Mouse (Mus musculus) midbrain, embryonic 10.5 days (tissue): ENCODE results near the gene Dlgap1. TPM values are rescaled to one million over a fixed set of nuclear protein-coding genes. Genes with fewer than 3 reads are reported as not detected.

Experiments
- DNase-seq: peaks from one replicate; pipeline ENCODE4 v3.0.0-alpha.2; 2017; ENCODE audit warnings: low spot score
- H3K27ac ChIP-seq: fragments of 300-500 bp; sonication (generic); replicated peaks from 2 replicates; pipeline ENCODE4 v1.5.1; 2016; ENCODE audit warnings: mild to moderate bottlenecking
- H3K27me3 ChIP-seq: fragments of 300-500 bp; sonication (generic); 2 replicates; pipeline ENCODE4 v1.6.1; 2016; ENCODE audit warnings: low read depth, mild to moderate bottlenecking; ENCODE audit not compliant: poor library complexity, severe bottlenecking
- H3K36me3 ChIP-seq: fragments of 300-500 bp; sonication (generic); 2 replicates; pipeline ENCODE4 v1.6.1; 2016; ENCODE audit warnings: mild to moderate bottlenecking, moderate library complexity
- H3K4me1 ChIP-seq: fragments of 300-500 bp; sonication (generic); 2 replicates; pipeline ENCODE4 v1.6.1; 2016
- H3K4me3 ChIP-seq: fragments of 300-500 bp; sonication (generic); 2 replicates; pipeline ENCODE4 v1.5.1; 2016; ENCODE audit warnings: mild to moderate bottlenecking, moderate library complexity
- H3K9me3 ChIP-seq: fragments of 300-500 bp; sonication (generic); replicated peaks from 2 replicates; pipeline ENCODE4 v1.6.1; 2016; ENCODE audit warnings: mild to moderate bottlenecking
- WGBS: fragments of 180-500 bp; shearing (Covaris S2); methylation state at CpG from one replicate; pipeline ENCODE4 v1.1.7; 2016; 5-methylcytosine and 5-hydroxymethylcytosine counted together
- polyA plus RNA-seq: library from polyadenylated mRNA; unstranded; fragments of >200 nt; fragmentation: Nextera tagmentation; extraction: Ambion mirVana; gene quantifications from 2 replicates; pipeline ENCODE4 v1.2.1, GENCODE M21; 2016

The Dlgap1 gene
- polyA plus RNA-seq, 1 experiment from 2014 or later, result 1.0 TPM

DNA sequence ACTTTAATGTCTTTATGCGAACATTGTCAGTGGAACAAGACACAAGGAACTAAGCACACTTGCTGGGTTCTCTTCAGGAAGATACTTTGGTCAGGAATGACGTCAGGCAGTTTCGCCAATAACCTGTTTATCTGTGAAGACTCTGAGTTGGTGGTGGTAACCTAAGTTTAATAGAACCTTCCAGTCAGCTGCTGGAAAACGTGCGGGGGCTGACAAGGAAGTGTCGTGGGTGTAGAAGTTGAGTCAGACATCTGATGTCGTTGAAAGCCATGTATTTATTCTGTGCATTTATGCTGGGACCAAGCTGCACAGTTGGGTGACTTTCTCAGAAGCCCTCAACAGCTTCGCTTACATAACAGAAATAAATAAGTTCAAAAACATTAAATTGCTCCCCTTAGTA lies 477.6 kb downstream of the Dlgap1 start:
- WGBS, result 87% methylated on average over 8 of the region's 8 CpGs
- Histone ChIP-seq H3K27ac (no peak overlapping the region), H3K9me3 (no peaks in the 10 kb centered on the region), H3K27me3 (no peaks in the 10 kb centered on the region), H3K4me3 (no peak overlapping the region), H3K4me1 (no peaks in the 10 kb centered on the region), H3K36me3 (no peaks in the 10 kb centered on the region)
- no peak for DNase-seq

DNA sequence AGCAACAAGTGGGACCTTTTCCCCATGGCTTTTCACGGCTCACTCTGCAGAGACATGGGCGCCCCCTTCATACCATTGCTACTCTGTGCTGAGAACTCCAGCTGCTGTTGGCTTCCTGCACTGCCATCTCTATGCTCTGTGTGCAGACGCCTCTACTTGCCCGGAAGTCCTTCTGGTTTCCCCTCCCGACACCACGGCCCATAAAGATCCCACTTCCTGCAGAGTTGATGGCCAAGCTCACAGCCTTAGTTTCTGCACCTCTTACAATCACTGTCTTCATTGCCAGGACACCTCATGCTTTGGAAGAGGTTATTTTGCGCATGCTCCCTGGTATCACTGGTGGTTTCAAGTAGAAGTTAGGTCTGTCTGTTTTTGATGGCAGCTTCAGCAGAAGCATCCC lies 486.2 kb downstream of the Dlgap1 start:
- no peak for DNase-seq
- Histone ChIP-seq H3K36me3 (no peaks in the 10 kb centered on the region), H3K27me3 (no peaks in the 10 kb centered on the region), H3K4me1 (no peaks in the 10 kb centered on the region), H3K9me3 (no peaks in the 10 kb centered on the region), H3K4me3 (no peak overlapping the region), H3K27ac (no peak overlapping the region)
- 89% methylated on average over 7 of the region's 7 CpGs for WGBS

DNA sequence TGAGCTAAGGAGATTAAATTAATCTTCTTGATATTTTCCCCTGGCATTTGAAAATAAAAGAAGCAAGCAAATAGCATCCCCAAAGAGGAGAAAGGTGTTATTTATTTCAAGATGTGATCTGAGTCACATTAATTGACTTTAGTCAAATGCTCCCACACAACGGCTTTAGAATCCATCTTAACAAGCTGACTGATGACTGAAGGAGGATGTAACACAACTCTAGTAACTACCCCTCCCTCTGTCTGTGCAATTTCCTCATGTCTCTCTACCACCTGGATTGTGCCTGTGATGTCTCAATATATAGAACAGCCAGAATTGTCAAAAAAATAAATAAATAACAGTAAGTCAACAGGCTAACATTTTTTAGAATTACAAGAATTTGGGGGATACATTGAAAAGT lies 488.2 kb downstream of the Dlgap1 start:
- H3K4me1 ChIP-seq, result no peaks in the 10 kb centered on the region
- H3K9me3 ChIP-seq, result no peaks in the 10 kb centered on the region
- no peak overlapping the region for H3K4me3 ChIP-seq
- DNase-seq, result no peak
- 88% methylated on average over 1 of the region's 1 CpGs for WGBS
- no peaks in the 10 kb centered on the region for H3K27me3 ChIP-seq
- no peaks in the 10 kb centered on the region for H3K36me3 ChIP-seq
- no peak overlapping the region for H3K27ac ChIP-seq

DNA sequence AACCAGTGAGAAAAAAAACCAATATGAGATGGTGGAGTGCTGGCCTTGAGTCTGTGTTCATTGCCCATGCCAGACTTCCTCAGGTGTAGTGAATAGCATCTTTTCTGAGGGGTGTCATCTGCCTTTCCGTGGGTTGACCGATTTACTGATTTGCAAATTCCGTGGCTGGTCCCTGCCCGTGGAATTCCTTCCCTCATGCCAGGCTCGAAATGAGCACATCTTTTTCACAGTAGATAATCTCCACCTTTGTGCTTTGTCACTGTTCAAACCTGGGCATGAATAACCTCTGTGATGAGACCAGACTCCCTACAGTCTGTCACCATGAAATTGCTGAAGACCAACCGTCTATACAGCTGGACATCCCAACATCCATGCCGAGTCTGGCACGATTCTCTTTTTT lies 493.4 kb downstream of the Dlgap1 start:
- Histone ChIP-seq H3K4me1 (no peaks in the 10 kb centered on the region), H3K27me3 (no peaks in the 10 kb centered on the region), H3K36me3 (no peaks in the 10 kb centered on the region), H3K4me3 (no peak overlapping the region), H3K9me3 (no peaks in the 10 kb centered on the region), H3K27ac (no peak overlapping the region)
- DNase-seq, result no peak
- WGBS, result 87% methylated on average over 8 of the region's 8 CpGs

DNA sequence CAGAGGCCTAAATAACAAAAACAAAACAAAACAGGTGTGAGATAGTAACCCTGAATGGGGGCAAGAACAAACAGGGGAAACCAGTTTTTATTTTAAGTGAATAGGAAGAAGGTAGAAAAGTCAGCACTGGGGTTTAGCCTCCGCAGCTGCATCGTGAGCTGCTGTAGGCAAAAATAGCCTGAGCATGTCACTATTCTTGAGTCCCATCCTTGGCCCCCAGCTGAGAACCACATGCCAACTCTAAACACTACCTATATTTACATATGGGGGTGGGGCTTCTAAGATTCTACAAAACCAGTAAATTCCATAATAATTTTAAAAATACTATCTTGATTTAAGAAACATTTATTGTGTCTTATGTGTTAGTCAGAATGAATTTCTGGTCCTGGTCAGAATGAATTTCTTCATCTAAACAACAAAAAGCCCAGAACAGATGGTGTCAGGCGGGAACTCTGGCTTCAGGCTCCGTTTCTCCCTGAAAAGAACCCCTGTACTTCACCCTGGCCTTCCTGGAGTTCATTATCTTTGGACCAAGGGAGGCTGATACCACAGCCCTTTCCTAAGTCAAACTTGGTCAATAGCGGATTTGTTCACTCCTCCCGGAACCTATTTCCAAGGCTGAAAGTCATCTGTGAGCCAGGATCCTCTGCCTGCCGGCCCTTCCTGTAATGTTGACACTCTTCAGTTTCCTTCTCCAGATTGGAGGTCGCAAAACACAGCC lies 494.1 kb downstream of the Dlgap1 start:
- Histone ChIP-seq H3K27ac (no peak overlapping the region), H3K36me3 (no peaks in the 10 kb centered on the region), H3K9me3 (no peaks in the 10 kb centered on the region), H3K4me3 (no peak overlapping the region), H3K4me1 (no peaks in the 10 kb centered on the region), H3K27me3 (no peaks in the 10 kb centered on the region)
- DNase-seq, result no peak
- 74% methylated on average over 8 of the region's 8 CpGs for WGBS

DNA sequence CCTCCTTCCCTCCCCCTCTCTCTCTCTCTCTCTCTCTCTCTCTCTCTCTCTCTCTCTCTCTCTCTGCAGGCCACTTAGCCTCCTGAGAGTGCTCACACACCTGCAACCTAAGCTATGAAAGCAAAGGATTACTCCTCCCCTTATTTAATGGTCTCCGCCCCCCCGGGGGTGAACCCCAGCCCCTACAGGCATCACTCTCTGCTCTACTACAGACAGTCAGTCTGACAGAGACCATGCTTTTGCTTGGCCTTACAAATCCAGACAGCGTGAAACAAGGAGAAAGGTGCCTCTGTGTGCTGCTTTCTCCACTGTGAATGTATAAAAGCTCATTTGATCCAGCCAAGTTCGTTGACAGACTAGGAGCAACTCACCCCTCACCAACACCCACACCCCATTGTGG lies 497.5 kb downstream of the Dlgap1 start:
- DNase-seq, result no peak
- 43% methylated on average over 4 of the region's 4 CpGs for WGBS
- H3K4me1 ChIP-seq, result no peaks in the 10 kb centered on the region
- no peaks in the 10 kb centered on the region for H3K9me3 ChIP-seq
- no peak overlapping the region for H3K4me3 ChIP-seq
- H3K36me3 ChIP-seq, result no peaks in the 10 kb centered on the region
- no peak overlapping the region for H3K27ac ChIP-seq
- no peaks in the 10 kb centered on the region for H3K27me3 ChIP-seq

DNA sequence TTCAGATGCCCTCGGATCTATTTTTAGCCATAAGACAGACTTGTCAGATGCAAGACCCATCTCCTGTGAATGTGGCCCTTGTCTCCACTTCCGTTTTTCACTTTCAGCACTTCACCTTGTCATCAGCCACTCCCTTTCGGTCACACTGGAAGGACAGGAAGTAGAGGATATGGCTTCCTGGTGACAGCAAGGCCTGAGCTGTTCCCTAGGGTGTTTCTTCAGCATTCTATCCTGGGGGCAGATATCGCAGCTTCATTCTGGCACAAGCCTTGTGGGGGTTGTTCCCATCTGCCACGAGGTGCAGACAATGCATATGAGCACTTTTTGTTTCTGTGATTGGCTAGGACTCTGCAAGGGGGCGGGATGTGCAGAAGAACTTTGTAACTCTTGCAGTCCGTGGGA lies 502.1 kb downstream of the Dlgap1 start:
- no peak for DNase-seq
- Histone ChIP-seq H3K4me3 (no peak overlapping the region), H3K36me3 (no peaks in the 10 kb centered on the region), H3K27me3 (no peaks in the 10 kb centered on the region), H3K4me1 (no peaks in the 10 kb centered on the region), H3K9me3 (no peaks in the 10 kb centered on the region), H3K27ac (no peak overlapping the region)
- 82% methylated on average over 7 of the region's 7 CpGs for WGBS

DNA sequence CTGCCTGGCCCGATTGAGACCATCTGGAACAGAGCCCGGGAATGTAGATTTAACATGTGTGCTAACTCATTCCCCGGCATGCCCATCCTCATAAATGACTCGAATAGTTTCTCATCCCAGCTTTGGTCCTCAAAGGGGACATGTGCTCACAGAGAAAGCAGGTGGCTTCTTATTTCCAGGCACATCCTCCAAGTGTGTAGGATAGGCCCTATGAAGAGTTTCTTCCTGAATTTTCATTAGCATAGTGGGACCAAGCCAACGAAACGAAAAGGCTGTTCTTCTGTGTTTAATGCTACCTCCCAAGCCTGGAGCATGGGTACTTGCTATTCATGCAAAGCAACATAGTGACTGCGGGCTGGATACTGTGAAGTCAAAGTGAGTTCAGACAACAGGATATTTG lies 503.3 kb downstream of the Dlgap1 start:
- H3K27me3 ChIP-seq, result no peaks in the 10 kb centered on the region
- no peak for DNase-seq
- H3K4me1 ChIP-seq, result no peaks in the 10 kb centered on the region
- 89% methylated on average over 7 of the region's 7 CpGs for WGBS
- H3K36me3 ChIP-seq, result no peaks in the 10 kb centered on the region
- H3K27ac ChIP-seq, result no peak overlapping the region
- H3K9me3 ChIP-seq, result no peaks in the 10 kb centered on the region
- no peak overlapping the region for H3K4me3 ChIP-seq

DNA sequence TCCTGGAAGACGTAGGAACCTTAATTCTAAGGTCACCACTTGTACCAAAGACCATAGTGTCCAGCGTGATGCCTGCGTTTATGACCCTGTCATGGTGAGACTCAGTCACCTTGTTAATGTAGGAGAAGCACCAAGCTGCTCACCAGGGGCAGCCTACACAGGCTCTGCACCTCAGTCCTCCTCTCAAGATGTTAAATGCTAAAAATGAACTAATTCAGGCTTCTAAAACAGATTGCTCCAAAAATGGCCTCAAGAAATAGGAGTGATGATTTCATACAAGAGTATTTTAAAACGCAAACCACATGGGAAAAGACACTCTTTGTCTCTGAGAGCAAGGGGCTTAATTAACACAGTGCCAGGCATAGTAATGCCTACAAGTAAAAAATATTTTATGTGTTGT lies 505.0 kb downstream of the Dlgap1 start:
- H3K4me1 ChIP-seq, result no peaks in the 10 kb centered on the region
- no peaks in the 10 kb centered on the region for H3K36me3 ChIP-seq
- H3K9me3 ChIP-seq, result no peaks in the 10 kb centered on the region
- no peak overlapping the region for H3K27ac ChIP-seq
- no peak overlapping the region for H3K4me3 ChIP-seq
- H3K27me3 ChIP-seq, result no peaks in the 10 kb centered on the region
- WGBS, result 89% methylated on average over 4 of the region's 4 CpGs
- DNase-seq, result no peak

DNA sequence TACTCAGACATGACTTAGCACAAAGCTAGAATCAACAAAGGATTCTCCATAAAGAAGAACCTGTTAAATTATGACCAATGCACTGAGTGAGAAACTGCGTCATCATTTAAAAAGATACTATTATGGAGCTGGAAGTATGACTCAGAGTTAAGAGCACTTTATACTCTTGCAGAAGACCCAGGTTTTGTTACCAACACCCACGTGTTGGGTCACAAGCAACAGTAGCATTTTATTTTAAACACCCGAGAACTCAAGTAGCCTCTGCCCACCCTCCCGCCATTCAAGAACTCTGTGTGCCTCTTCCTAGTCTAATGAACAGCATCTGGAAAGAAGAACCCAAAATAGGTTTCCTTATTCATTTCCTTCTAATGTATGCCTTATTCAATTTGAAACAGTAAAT lies 514.8 kb downstream of the Dlgap1 start:
- no peaks in the 10 kb centered on the region for H3K4me1 ChIP-seq
- no peak overlapping the region for H3K27ac ChIP-seq
- no peak for DNase-seq
- H3K36me3 ChIP-seq, result no peaks in the 10 kb centered on the region
- H3K27me3 ChIP-seq, result no peaks in the 10 kb centered on the region
- H3K9me3 ChIP-seq, result no peaks in the 10 kb centered on the region
- no peak overlapping the region for H3K4me3 ChIP-seq
- 93% methylated on average over 4 of the region's 4 CpGs for WGBS

DNA sequence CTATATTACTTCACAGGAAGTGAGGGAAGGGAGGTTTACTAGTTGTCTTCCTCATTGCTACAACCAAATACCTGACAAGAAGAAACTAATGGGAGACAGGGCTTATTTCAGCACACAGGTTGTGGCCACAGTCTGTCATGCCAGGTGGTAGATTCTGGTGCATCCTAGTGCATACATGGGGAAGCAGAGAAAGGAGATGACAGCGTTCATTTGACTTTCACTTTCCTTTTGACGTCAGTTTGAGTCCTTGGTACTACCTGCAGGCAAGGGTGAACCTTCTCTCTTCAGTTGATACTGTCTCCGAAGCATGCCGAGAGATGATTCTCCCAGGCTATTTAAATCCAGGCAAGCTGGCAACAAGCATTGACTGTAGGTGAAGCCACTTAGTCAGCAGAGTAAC lies 516.8 kb downstream of the Dlgap1 start:
- no peak for DNase-seq
- Histone ChIP-seq H3K27me3 (no peaks in the 10 kb centered on the region), H3K27ac (no peak overlapping the region), H3K9me3 (no peaks in the 10 kb centered on the region), H3K4me3 (no peak overlapping the region), H3K36me3 (no peaks in the 10 kb centered on the region), H3K4me1 (no peaks in the 10 kb centered on the region)
- WGBS, result 92% methylated on average over 4 of the region's 4 CpGs

DNA sequence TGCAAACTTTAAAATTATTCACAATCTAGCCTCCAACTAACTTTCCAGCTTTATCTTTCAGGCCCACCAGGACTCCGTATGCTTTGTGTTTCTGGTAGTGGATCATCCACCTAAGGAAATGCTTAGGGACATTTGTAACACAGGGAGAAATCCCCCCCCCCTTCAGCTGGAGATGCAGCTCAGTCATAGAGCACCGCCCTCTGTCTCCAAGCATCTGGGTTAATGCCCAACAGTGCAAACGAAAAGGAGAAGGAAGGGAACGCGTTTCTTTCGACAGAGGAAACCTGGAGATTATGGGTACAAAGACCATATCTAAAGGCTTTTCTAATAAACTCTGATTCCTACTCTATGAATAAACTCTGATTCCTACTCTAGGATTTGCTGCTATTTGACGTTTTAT lies 517.4 kb downstream of the Dlgap1 start:
- H3K27ac ChIP-seq, result no peak overlapping the region
- H3K36me3 ChIP-seq, result no peaks in the 10 kb centered on the region
- 84% methylated on average over 7 of the region's 7 CpGs for WGBS
- H3K4me3 ChIP-seq, result no peak overlapping the region
- H3K9me3 ChIP-seq, result no peaks in the 10 kb centered on the region
- DNase-seq, result no peak
- no peaks in the 10 kb centered on the region for H3K27me3 ChIP-seq
- no peaks in the 10 kb centered on the region for H3K4me1 ChIP-seq

DNA sequence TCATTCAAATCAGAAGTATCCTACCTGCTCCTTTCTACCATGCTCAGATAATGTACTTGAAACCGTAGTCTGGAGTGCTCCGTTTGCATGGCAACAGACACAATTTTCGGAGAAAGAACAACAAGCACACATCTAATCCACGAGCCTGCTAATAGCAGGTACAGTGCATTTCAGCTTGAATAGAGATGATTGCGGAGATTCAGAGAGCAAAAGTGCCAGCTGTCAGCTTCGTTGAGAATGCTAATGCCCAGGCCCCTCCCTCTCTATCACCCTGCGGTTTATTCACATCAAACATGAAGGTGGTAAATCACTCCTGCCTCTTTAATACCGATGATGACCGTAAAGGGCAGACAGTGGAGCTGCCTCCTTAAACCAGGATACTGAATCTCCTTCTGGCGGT lies 518.0 kb downstream of the Dlgap1 start:
- Histone ChIP-seq H3K4me3 (no peak overlapping the region), H3K36me3 (no peaks in the 10 kb centered on the region), H3K27me3 (no peaks in the 10 kb centered on the region), H3K9me3 (no peaks in the 10 kb centered on the region), H3K27ac (no peak overlapping the region), H3K4me1 (no peaks in the 10 kb centered on the region)
- 93% methylated on average over 10 of the region's 10 CpGs for WGBS
- DNase-seq, result no peak

DNA sequence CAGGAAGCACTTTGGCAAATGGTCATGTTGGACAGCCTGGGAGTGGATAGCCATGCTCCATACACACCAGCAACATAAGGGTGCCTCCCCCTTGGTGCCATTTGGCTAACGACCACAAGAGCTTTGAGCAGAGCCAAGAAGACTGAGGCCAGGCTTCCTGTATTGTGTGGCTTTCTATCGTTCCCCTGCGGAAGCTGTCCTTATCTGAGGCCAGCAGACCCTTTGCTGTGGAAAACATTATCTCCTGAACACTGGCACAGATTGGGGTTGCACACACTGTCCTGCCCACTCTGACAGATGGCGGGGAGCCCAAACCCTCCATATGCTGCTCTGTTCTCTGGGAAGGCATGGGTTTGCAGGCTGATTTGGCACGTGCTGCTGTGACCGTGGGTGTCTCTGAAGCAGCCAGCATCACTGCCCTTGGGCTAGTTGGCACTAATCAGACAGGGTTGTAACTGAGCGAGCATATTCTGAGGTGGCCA lies 520.0 kb downstream of the Dlgap1 start:
- 90% methylated on average over 7 of the region's 7 CpGs for WGBS
- Histone ChIP-seq H3K4me3 (no peak overlapping the region), H3K9me3 (no peaks in the 10 kb centered on the region), H3K27ac (no peak overlapping the region), H3K36me3 (no peaks in the 10 kb centered on the region), H3K4me1 (no peaks in the 10 kb centered on the region), H3K27me3 (no peaks in the 10 kb centered on the region)
- no peak for DNase-seq
